In genomic region chr16:72717118-72717802, GRCm38 (mm10) we compare ENCODE assay signal across 16 mouse cellular contexts.
"Had no signal": no experiment of that assay in that cellular context is flagged by ENCODE, and none has a peak within 500 bp of the region (broad histone marks: within the 10 kb centered on the region; RNA-seq: fewer than 3 reads in every experiment).

No protein-coding gene starts in this region.

- H3K4me2 ChIP-seq: intestine, embryonic 15.5 days; limb, embryonic 12.5 days; liver, embryonic 13.5 days; neural tube, embryonic 13.5 days had no signal

- H3K4me3 ChIP-seq: intestine, embryonic 15.5 days; layer of hippocampus, adult 2 months; limb, embryonic 12.5 days; liver, embryonic 13.5 days; midbrain, embryonic 10.5 days; neural tube, embryonic 13.5 days had no signal

- DNase-seq: kidney, adult 18-20 months; kidney, postnatal 25 days; liver; liver, embryonic 13.5 days; liver, postnatal 0 days; retina, postnatal 1 day; right cerebral cortex, postnatal 4 days; spleen, adult 18-20 months; thymus, adult 2 months; thymus, postnatal 36 days had no signal

- H3K27ac ChIP-seq: intestine, embryonic 15.5 days; layer of hippocampus, adult 2 months; limb, embryonic 12.5 days; liver, embryonic 13.5 days; midbrain, embryonic 10.5 days; neural tube, embryonic 13.5 days had no signal

- H3K27me3 ChIP-seq: intestine, embryonic 15.5 days; limb, embryonic 12.5 days; liver, embryonic 13.5 days; neural tube, embryonic 13.5 days had no signal

- H3K9ac ChIP-seq: intestine, embryonic 15.5 days; limb, embryonic 12.5 days; liver, embryonic 13.5 days; liver, postnatal 0 days; neural tube, embryonic 13.5 days had no signal

- ATAC-seq: intestine, embryonic 15.5 days; liver, postnatal 0 days; midbrain, embryonic 16.5 days had no signal

- H3K4me1 ChIP-seq: liver, embryonic 13.5 days had no signal

- H3K9me3 ChIP-seq: intestine, embryonic 15.5 days; limb, embryonic 12.5 days; liver, embryonic 13.5 days; midbrain, embryonic 10.5 days; neural tube, embryonic 13.5 days had no signal

- H3K36me3 ChIP-seq: intestine, embryonic 15.5 days; limb, embryonic 12.5 days; liver, embryonic 13.5 days; neural tube, embryonic 13.5 days had no signal
